Mouse (Mus musculus) ovary, postnatal 10 days (tissue): ENCODE results near the gene Amph.

Experiments used
- DNase-seq: peaks from one replicate; pipeline ENCODE4 v3.0.0; 2022; ENCODE audit warnings: low spot score

Gene Amph

DNA sequence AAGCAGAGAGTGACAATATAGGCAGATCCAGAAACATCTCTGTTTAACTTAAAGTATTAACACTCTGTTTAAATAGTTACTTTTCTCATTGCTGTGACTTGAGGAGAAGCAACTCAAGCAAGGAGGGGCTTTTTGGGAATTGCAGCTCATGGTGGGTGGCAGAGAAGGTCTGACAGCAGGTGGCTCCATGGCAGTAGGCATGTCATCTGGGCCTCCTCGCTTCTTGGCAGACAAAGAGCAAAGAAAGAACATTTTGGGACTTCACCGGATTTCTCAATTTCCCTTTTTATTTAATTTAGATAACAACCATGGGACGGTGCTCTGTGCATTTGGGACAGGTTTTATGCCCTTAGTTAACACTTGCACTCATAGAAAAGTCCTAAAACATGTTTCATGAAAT is 195.8 kb downstream of the Amph start:
- no peak for DNase-seq

DNA sequence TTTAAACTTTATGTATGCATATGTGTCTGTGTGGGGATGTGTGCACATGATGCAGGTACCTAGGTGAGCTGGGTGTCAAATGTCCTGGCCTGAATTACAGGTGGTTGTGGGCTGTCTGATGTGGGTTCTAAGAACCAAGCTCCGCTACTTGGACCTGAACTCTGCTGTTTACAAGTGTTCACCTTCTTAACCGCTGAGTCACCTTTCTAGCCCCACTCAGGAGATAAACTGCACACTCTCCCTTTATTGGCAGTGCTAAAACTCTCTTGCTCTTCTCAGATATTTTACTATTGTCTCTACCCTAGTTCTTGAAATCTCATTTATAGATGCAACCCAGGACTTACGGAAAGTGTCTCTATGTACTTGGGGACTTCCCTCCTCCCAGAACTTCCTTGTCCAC is 199.5 kb downstream of the Amph start:
- DNase-seq = no peak

DNA sequence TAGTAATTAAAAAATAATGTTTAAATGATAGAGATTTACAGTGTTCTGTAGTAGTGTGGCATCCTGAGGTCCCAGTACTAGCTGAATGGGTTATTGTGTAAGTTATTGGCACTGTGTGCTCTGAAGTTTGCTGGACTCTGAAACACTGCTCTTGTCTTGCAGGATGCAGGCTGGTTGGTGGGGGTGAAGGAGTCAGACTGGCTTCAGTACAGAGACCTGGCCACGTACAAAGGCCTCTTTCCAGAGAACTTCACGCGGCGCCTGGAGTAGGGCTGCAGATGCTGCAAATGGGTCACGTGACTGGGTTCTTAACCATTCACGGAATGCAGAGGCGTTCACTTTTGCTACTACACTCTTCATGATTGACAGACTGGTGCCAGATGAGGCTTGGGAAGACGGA is 201.6 kb downstream of the Amph start:
- no peak for DNase-seq

DNA sequence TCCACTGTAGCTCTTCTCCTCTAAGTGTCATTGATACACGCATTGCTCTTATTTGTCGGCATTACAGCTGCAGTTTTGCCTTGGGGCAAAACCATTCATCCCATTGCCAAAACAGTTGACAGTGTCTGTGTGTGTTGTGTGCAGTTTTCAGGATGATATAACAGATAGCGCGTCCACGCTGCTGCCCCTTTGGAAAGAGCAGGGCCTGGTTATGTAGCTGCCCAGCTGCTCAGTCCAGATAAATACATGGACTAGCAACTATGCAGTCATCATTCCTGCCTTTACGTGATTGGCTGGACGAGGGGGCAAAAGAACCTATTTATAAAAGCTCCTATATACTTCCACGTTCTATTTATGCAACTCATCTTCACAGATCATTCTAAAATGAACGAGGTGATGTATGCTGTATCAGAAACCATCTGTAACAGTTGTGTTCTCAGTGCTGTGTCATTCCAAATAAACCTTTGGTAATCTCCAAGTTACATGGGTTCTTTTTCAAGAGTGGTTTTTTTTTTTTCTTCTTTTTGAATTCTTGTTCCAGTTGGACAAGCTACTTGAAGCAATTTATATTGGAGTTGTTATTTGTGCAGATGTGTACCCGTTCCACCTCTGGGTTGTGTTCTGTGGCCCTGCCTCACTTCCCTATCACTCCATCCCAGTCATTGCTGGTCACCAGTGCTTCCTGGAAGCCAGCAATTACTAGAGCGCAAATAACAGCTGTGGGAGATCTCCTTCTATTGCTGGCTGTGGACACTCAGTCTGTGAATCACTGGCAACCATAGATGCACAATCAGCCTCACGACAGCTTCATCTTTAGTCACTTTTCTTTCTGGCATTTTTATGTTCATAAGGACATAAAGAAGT is 202.7 kb downstream of the Amph start:
- DNase-seq = no peak

- DNase-seq = no peak
Measured at GRCm38 (mm10) chr13:19152126-19152525, 204.1 kb downstream of the Amph start.

- peak; percentile 5 for DNase-seq
Measured at GRCm38 (mm10) chr13:19158484-19158883, 210.5 kb downstream of the Amph start.

DNA sequence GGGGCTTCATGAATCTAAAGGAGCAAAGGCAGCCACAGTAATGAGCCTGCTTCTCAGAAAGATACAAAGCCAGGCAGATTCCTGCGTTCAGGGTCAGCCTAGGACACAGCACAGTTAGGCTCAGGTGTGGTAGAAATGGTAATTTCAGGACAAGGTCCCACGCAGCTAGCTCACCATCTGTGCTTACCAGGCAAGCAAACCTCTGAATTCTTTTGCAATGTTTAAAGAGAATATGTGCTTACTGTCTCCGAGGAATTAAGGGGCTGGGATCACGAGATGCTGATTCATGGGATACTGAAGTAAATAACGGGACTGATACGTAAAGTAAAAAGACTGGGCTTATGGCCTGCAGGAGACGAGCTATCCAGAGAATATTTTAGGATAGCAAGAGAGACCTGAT is 212.6 kb downstream of the Amph start:
- DNase-seq = no peak

- no peak for DNase-seq
Measured at GRCm38 (mm10) chr13:19161111-19161510, 213.1 kb downstream of the Amph start.

GRCm38 (mm10) chr13:19162120-19162519 is 214.1 kb downstream of the Amph start:
- DNase-seq = no peak

DNA sequence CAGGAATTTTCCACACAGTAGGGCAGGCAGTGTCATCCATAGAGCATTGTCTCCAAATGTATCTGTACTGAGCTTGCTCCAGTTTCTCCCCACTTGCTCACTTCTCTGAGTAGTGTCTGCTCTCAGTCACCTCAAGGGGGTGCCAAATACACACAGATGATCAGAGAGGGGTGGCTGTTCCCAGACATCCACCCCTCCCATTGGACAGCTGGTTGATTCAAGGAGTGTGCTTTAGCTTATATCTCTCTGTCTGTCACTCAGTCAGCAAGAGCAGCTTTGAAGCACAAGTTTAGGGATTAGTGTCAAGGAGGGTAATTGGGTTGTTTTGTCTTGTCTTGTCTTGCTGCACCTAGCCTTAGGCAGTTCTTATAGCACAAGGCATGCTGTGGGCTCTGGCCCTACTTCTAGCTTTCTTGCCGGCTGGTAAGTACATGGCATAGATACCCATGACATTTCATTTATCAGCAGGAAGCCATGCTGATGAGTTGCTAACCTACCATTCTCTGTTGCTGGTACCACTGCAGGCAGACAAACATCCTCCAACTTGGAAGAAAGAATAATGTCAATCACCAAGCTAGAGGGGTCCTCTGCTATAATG is 229.8 kb downstream of the Amph start:
- no peak for DNase-seq

- DNase-seq = no peak
Measured at GRCm38 (mm10) chr13:19178351-19178750, 230.3 kb downstream of the Amph start.

DNA sequence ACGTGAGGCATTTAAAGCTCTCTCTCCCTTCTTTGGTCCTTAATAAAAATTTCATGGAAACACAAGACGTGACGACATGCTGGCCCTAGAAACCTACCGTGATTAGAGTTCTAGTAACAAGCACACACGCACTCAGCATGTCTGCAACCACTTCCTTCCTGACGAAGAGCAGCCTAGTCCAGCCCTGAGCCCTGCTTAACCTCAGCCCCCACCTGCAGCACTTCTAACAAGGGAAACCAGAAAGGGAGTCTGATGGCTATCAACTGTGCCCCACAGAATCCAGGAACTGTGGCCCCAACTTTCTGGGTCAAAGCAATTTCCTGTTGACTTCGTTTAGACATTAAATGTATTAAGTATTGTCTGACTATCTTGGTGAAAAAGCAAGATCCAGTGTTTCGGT is 234.3 kb downstream of the Amph start:
- DNase-seq = no peak

DNA sequence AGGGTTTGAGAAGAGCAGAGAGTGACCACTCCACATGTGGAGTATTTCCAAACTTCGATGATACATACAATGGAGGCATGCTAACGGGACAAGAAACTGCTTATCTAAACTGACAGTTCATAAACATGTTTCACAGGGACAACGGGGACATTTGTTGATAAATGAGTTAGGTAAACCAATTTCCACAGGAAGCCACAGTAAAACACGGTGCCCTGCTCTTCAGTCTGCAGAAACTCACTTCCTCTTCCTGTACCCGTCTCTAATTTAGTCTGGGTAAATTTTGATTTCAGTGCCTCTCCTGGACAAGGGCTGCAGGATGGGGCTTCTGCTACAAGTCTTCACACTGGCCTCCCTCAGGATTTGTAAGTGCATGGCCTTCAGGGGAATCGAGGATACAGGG is 242.0 kb downstream of the Amph start:
- no peak for DNase-seq

DNA sequence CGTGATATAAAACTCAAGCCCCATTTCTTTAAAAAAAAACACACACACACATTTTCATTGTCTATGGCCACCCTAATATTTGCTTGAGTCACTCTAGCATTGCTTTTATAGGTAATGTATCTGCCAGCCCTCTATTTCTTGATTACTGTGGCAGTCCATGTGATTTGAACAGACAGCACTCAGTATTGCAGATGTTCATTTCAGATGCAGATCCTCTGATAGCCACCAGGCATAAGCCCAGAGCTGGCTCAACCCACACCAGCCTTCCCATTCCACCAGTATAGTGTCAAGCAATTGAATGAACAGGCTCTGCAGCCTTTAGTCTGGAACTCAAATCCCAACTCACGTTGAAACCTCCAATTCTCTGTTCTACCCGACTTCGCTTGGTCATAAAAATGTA is 246.8 kb downstream of the Amph start:
- no peak for DNase-seq

GRCm38 (mm10) chr13:19195456-19195855 is 247.5 kb downstream of the Amph start:
- no peak for DNase-seq
